Mouse (Mus musculus) myocyte (in vitro differentiated cells): Measurements from ENCODE around the gene Alkbh1. TPM values are rescaled to one million over a fixed set of nuclear protein-coding genes. Genes with fewer than 3 reads are reported as not detected.
A peak's percentile ranks its signal among the peaks of the same experiment; 100 is the strongest.

Experiments
- H3K27me3 ChIP-seq: one replicate; pipeline ENCODE4 v1.6.1; 2011; ENCODE audit not compliant: control insufficient read depth, insufficient read depth, insufficient read length
- H3K36me3 ChIP-seq: one replicate; pipeline ENCODE4 v1.6.1; 2011; ENCODE audit not compliant: control insufficient read depth, insufficient read depth
- H3K4me2 ChIP-seq: one replicate; pipeline ENCODE4 v1.6.1; 2011; ENCODE audit warnings: low read depth, control low read depth
- H3K4me3 ChIP-seq: one replicate; pipeline ENCODE4 v1.5.1; 2011; ENCODE audit warnings: mild to moderate bottlenecking, control low read depth, moderate library complexity
- H3K79me2 ChIP-seq: one replicate; pipeline ENCODE4 v1.6.1; 2011; ENCODE audit not compliant: control insufficient read depth, insufficient read depth
- H3ac ChIP-seq: one replicate; pipeline ENCODE4 v1.6.1; 2011; ENCODE audit not compliant: control insufficient read depth, insufficient read length
- CEBPB ChIP-seq: IDR thresholded peaks from 2 replicates; pipeline ENCODE4 v1.6.1; 2011; ENCODE audit warnings: mild to moderate bottlenecking, moderate library complexity; ENCODE audit not compliant: poor library complexity, insufficient read depth, severe bottlenecking
- E2F4 ChIP-seq: IDR thresholded peaks from one replicate; pipeline ENCODE4 v1.6.1; 2011; ENCODE audit warnings: mild to moderate bottlenecking, control low read depth, moderate library complexity; ENCODE audit not compliant: insufficient read depth
- MAX ChIP-seq: IDR thresholded peaks from one replicate; pipeline ENCODE4 v1.6.1; 2011; ENCODE audit warnings: low read depth, mild to moderate bottlenecking, control low read depth
- MYOD1 ChIP-seq, 3 experiments: IDR thresholded peaks; one replicate each; pipeline ENCODE4 v1.6.1; 2011; ENCODE audit warnings: control low read depth in 2 of 3, low read depth in 2 of 3, mild to moderate bottlenecking in 2 of 3, moderate library complexity in 1 of 3; ENCODE audit not compliant: insufficient read length in 2 of 3, control insufficient read depth in 1 of 3
- MYOG ChIP-seq, 3 experiments: IDR thresholded peaks; one replicate each; pipeline ENCODE4 v1.6.1; 2011; ENCODE audit warnings: control low read depth in 2 of 3, low read depth in 2 of 3, mild to moderate bottlenecking in 2 of 3; ENCODE audit not compliant: insufficient read length in 2 of 3, control insufficient read depth in 1 of 3, insufficient read depth in 1 of 3
- POLR2A ChIP-seq: IDR thresholded peaks from one replicate; pipeline ENCODE4 v1.6.1; 2011; ENCODE audit warnings: low read depth, mild to moderate bottlenecking, control low read depth, moderate library complexity; ENCODE audit not compliant: insufficient read length
- POLR2AphosphoS2 ChIP-seq: IDR thresholded peaks from one replicate; pipeline ENCODE4 v1.6.1; 2011; ENCODE audit warnings: low read depth, control low read depth; ENCODE audit not compliant: insufficient read length
- REST ChIP-seq: IDR thresholded peaks from one replicate; pipeline ENCODE4 v1.6.1; 2011; ENCODE audit warnings: mild to moderate bottlenecking, control low read depth, moderate library complexity; ENCODE audit not compliant: insufficient read depth, insufficient read length
- SRF ChIP-seq: IDR thresholded peaks from one replicate; pipeline ENCODE4 v1.6.1; 2011; ENCODE audit warnings: low read depth; ENCODE audit not compliant: control insufficient read depth, insufficient read length
- TCF12 ChIP-seq: IDR thresholded peaks from one replicate; pipeline ENCODE4 v1.6.1; 2011; ENCODE audit warnings: mild to moderate bottlenecking, control low read depth; ENCODE audit not compliant: poor library complexity, insufficient read depth, severe bottlenecking
- TCF3 ChIP-seq: IDR thresholded peaks from one replicate; pipeline ENCODE4 v1.6.1; 2011; ENCODE audit warnings: low read depth, control low read depth; ENCODE audit not compliant: insufficient read length
- USF1 ChIP-seq: IDR thresholded peaks from one replicate; pipeline ENCODE4 v1.6.1; 2011; ENCODE audit warnings: low read depth, mild to moderate bottlenecking, control low read depth, moderate library complexity
- polyA plus RNA-seq: library from polyadenylated mRNA; unstranded; fragments of >200 nt; fragmentation: generic; extraction: Trizol; gene quantifications from one replicate; pipeline ENCODE4 v1.2.1, GENCODE M21; 2012; ENCODE audit warnings: missing spikeins

The Alkbh1 gene
- polyA plus RNA-seq, 1 experiment: 9.3 TPM

- TF ChIP-seq E2F4 (no peak), POLR2AphosphoS2 (no peak), POLR2A (no peak), MYOD1 (IDR thresholded peaks at IDR 0.05; ENCODE audit: control insufficient read depth in 1 of 3, insufficient read length in 2 of 3, low read depth in 2 of 3) (no peak), TCF3 (no peak), TCF12 (no peak), MAX (no peak), REST (no peak), CEBPB (no peak), MYOG (IDR thresholded peaks at IDR 0.05; ENCODE audit: control insufficient read depth in 1 of 3, insufficient read depth in 1 of 3, insufficient read length in 2 of 3, low read depth in 2 of 3) (no peak), USF1 (no peak)
- H3ac ChIP-seq: no peak overlapping the region
Measured at GRCm38 (mm10) chr12:87399119-87399819, 44.5 kb downstream of the Alkbh1 start.

GRCm38 (mm10) chr12:87397811-87398417, 45.9 kb downstream of the Alkbh1 start:
- H3ac ChIP-seq: no peak overlapping the region
- H3K4me3 ChIP-seq: no peak overlapping the region
- no peaks in the 10 kb centered on the region for H3K27me3 ChIP-seq
- H3K4me2 ChIP-seq: peak overlapping the region; percentile 9
- no peaks in the 10 kb centered on the region for H3K79me2 ChIP-seq
- TF ChIP-seq SRF (no peak), CEBPB (no peak), E2F4 (no peak), TCF3 (no peak), MYOD1 (IDR thresholded peaks at IDR 0.05; ENCODE audit: control insufficient read depth in 1 of 3, insufficient read length in 2 of 3, low read depth in 2 of 3) (no peak), TCF12 (no peak), REST (no peak), MYOG (IDR thresholded peaks at IDR 0.05; ENCODE audit: control insufficient read depth in 1 of 3, insufficient read depth in 1 of 3, insufficient read length in 2 of 3, low read depth in 2 of 3) (no peak), POLR2AphosphoS2 (no peak)
- H3K36me3 ChIP-seq: no peaks in the 10 kb centered on the region

More at GRCm38 (mm10) chr12:87399119-87399819, 44.5 kb downstream of the Alkbh1 start:
- Histone ChIP-seq H3K36me3 (no peaks in the 10 kb centered on the region), H3K27me3 (no peaks in the 10 kb centered on the region), H3K79me2 (no peaks in the 10 kb centered on the region), H3K4me3 (no peak overlapping the region), H3K4me2 (no peak overlapping the region)

- no peak overlapping the region for H3K4me3 ChIP-seq
- no peak overlapping the region for H3ac ChIP-seq
- no peak for TF ChIP-seq TCF3
- TF ChIP-seq TCF12: no peak
- no peak for TF ChIP-seq MAX
- TF ChIP-seq POLR2A: no peak
- no peak for TF ChIP-seq MYOG (IDR thresholded peaks at IDR 0.05; ENCODE audit: control insufficient read depth in 1 of 3, insufficient read depth in 1 of 3, insufficient read length in 2 of 3, low read depth in 2 of 3)
- TF ChIP-seq E2F4: no peak
- TF ChIP-seq POLR2AphosphoS2: no peak
- TF ChIP-seq CEBPB: no peak
- no peak for TF ChIP-seq REST
- no peak for TF ChIP-seq MYOD1 (IDR thresholded peaks at IDR 0.05; ENCODE audit: control insufficient read depth in 1 of 3, insufficient read length in 2 of 3, low read depth in 2 of 3)
- TF ChIP-seq USF1: no peak
- no peaks in the 10 kb centered on the region for H3K27me3 ChIP-seq
- H3K79me2 ChIP-seq: no peaks in the 10 kb centered on the region
- H3K36me3 ChIP-seq: no peaks in the 10 kb centered on the region
- no peak overlapping the region for H3K4me2 ChIP-seq
Measured at GRCm38 (mm10) chr12:87397126-87397525, 46.7 kb downstream of the Alkbh1 start.

- Histone ChIP-seq H3K4me3 (no peak overlapping the region), H3K36me3 (no peaks in the 10 kb centered on the region), H3K27me3 (no peaks in the 10 kb centered on the region), H3K4me2 (no peak overlapping the region), H3K79me2 (no peaks in the 10 kb centered on the region), H3ac (no peak overlapping the region)
- TF ChIP-seq SRF: no peak
- TF ChIP-seq TCF12: no peak
- no peak for TF ChIP-seq USF1
- no peak for TF ChIP-seq MYOG (IDR thresholded peaks at IDR 0.05; ENCODE audit: control insufficient read depth in 1 of 3, insufficient read depth in 1 of 3, insufficient read length in 2 of 3, low read depth in 2 of 3)
- TF ChIP-seq E2F4: no peak
- TF ChIP-seq REST: no peak
- no peak for TF ChIP-seq TCF3
- no peak for TF ChIP-seq MYOD1 (IDR thresholded peaks at IDR 0.05; ENCODE audit: control insufficient read depth in 1 of 3, insufficient read length in 2 of 3, low read depth in 2 of 3)
- TF ChIP-seq POLR2A: no peak
- TF ChIP-seq POLR2AphosphoS2: no peak
- no peak for TF ChIP-seq MAX
Measured at GRCm38 (mm10) chr12:87394316-87394715, 49.5 kb downstream of the Alkbh1 start.
